Mouse (Mus musculus) midbrain, embryonic 13.5 days (tissue): ENCODE results near the gene Ogn. TPM values are rescaled to one million over a fixed set of nuclear protein-coding genes. Genes with fewer than 3 reads are reported as not detected.
"Not testable (repeated sequence)": the region's sequence is repeated elsewhere in the genome, so short reads cannot be mapped to it uniquely, and the experiment has no call there.

Experiments used
- ATAC-seq: fragments of 200-750 bp; cut with Nextera tagmentation; 2 replicates; pipeline ENCODE4 v1.8.0; 2017; ENCODE audit warnings: mild to moderate bottlenecking, moderate TSS enrichment, moderate library complexity
- H3K27ac ChIP-seq: fragments of 300-500 bp; sonication (generic); 2 replicates; pipeline ENCODE4 v1.5.1; 2015; ENCODE audit warnings: inconsistent platforms, mild to moderate bottlenecking, moderate library complexity
- H3K27me3 ChIP-seq: fragments of 300-500 bp; sonication (generic); 2 replicates; pipeline ENCODE4 v1.6.1; 2015; ENCODE audit warnings: mild to moderate bottlenecking, inconsistent platforms
- H3K36me3 ChIP-seq: fragments of 300-500 bp; sonication (generic); 2 replicates; pipeline ENCODE4 v1.6.1; 2015; ENCODE audit warnings: mild to moderate bottlenecking, inconsistent platforms
- H3K4me1 ChIP-seq: fragments of 300-500 bp; sonication (generic); replicated peaks from 2 replicates; pipeline ENCODE4 v1.6.1; 2015; ENCODE audit warnings: inconsistent platforms
- H3K4me2 ChIP-seq: fragments of 300-500 bp; sonication (generic); replicated peaks from 2 replicates; pipeline ENCODE4 v1.6.1; 2015; ENCODE audit warnings: moderate library complexity, mild to moderate bottlenecking, inconsistent platforms
- H3K4me3 ChIP-seq: fragments of 300-500 bp; sonication (generic); replicated peaks from 2 replicates; pipeline ENCODE4 v1.5.1; 2015; ENCODE audit warnings: mild to moderate bottlenecking, inconsistent platforms
- H3K9ac ChIP-seq: fragments of 300-500 bp; sonication (generic); replicated peaks from 2 replicates; pipeline ENCODE4 v1.6.1; 2015; ENCODE audit warnings: mild to moderate bottlenecking, inconsistent platforms
- H3K9me3 ChIP-seq: fragments of 300-500 bp; sonication (generic); 2 replicates; pipeline ENCODE4 v1.6.1; 2016; ENCODE audit warnings: mild to moderate bottlenecking, inconsistent platforms
- WGBS: fragments of 180-500 bp; shearing (Covaris S2); methylation state at CpG from one replicate; pipeline ENCODE4 v1.1.7; 2015; 5-methylcytosine and 5-hydroxymethylcytosine counted together
- polyA plus RNA-seq: library from polyadenylated mRNA; unstranded; fragments of >200 nt; fragmentation: Nextera tagmentation; extraction: Ambion mirVana; gene quantifications from 2 replicates; pipeline ENCODE4 v1.2.1, GENCODE M21; 2015

The Ogn gene
- 6.6 and 6.7 TPM in 2 replicates for polyA plus RNA-seq

GRCm38 (mm10) chr13:49607714-49608113 lies at the start of gene Ogn:
Gene Ogn (plus strand): TSS chr13:49608046.
- Histone ChIP-seq H3K27me3 (no peaks in the 10 kb centered on the region), H3K27ac (no peak within 1 kb of the TSS), H3K36me3 (no peaks in the 10 kb centered on the region), H3K4me1 (no peaks in the 10 kb centered on the region), H3K9me3 (no peaks in the 10 kb centered on the region), H3K4me2 (no peak within 1 kb of the TSS), H3K9ac (no peak within 1 kb of the TSS), H3K4me3 (no peak within 1 kb of the TSS)
- WGBS: 77% methylated on average over 4 of the region's 4 CpGs
- no peak for ATAC-seq

GRCm38 (mm10) chr13:49559185-49559584 lies 48.7 kb upstream of the Ogn start:
- no peak for ATAC-seq
- no peak overlapping the region for H3K4me3 ChIP-seq
- H3K27ac ChIP-seq: no peak overlapping the region
- H3K4me1 ChIP-seq: no peaks in the 10 kb centered on the region
- WGBS: 27% methylated on average over 2 of the region's 2 CpGs
- no peak overlapping the region for H3K9ac ChIP-seq
- H3K36me3 ChIP-seq: no peaks in the 10 kb centered on the region
- H3K4me2 ChIP-seq: no peak overlapping the region
- H3K27me3 ChIP-seq: no peaks in the 10 kb centered on the region
- H3K9me3 ChIP-seq: no peaks in the 10 kb centered on the region

GRCm38 (mm10) chr13:49560886-49561285 lies 47.0 kb upstream of the Ogn start:
- H3K4me3 ChIP-seq: no peak overlapping the region
- 72% methylated on average over 2 of the region's 2 CpGs for WGBS
- no peak overlapping the region for H3K4me2 ChIP-seq
- H3K27ac ChIP-seq: no peak overlapping the region
- no peak for ATAC-seq
- H3K9ac ChIP-seq: no peak overlapping the region
- H3K36me3 ChIP-seq: no peaks in the 10 kb centered on the region
- no peaks in the 10 kb centered on the region for H3K9me3 ChIP-seq
- H3K27me3 ChIP-seq: no peaks in the 10 kb centered on the region
- H3K4me1 ChIP-seq: no peaks in the 10 kb centered on the region

GRCm38 (mm10) chr13:49564347-49564746 lies 43.5 kb upstream of the Ogn start:
- no peak for ATAC-seq
- Histone ChIP-seq H3K4me2 (no peak overlapping the region), H3K4me1 (no peaks in the 10 kb centered on the region), H3K9me3 (no peaks in the 10 kb centered on the region), H3K4me3 (no peak overlapping the region), H3K27me3 (no peaks in the 10 kb centered on the region), H3K36me3 (no peaks in the 10 kb centered on the region), H3K9ac (no peak overlapping the region), H3K27ac (no peak overlapping the region)
- 82% methylated on average over 1 of the region's 1 CpGs for WGBS

GRCm38 (mm10) chr13:49570371-49570770 lies 37.5 kb upstream of the Ogn start:
- WGBS: 67% methylated on average over 3 of the region's 3 CpGs
- Histone ChIP-seq H3K4me3 (no peak overlapping the region), H3K27ac (no peak overlapping the region), H3K27me3 (no peaks in the 10 kb centered on the region), H3K9me3 (no peaks in the 10 kb centered on the region), H3K36me3 (no peaks in the 10 kb centered on the region), H3K9ac (no peak overlapping the region), H3K4me1 (no peaks in the 10 kb centered on the region), H3K4me2 (no peak overlapping the region)
- ATAC-seq: no peak

GRCm38 (mm10) chr13:49571418-49571817 lies 36.4 kb upstream of the Ogn start:
- no peak overlapping the region for H3K4me3 ChIP-seq
- no peaks in the 10 kb centered on the region for H3K36me3 ChIP-seq
- ATAC-seq: no peak
- H3K4me1 ChIP-seq: no peaks in the 10 kb centered on the region
- 87% methylated on average over 2 of the region's 2 CpGs for WGBS
- no peak overlapping the region for H3K9ac ChIP-seq
- no peaks in the 10 kb centered on the region for H3K27me3 ChIP-seq
- no peaks in the 10 kb centered on the region for H3K9me3 ChIP-seq
- H3K27ac ChIP-seq: no peak overlapping the region
- no peak overlapping the region for H3K4me2 ChIP-seq

GRCm38 (mm10) chr13:49581541-49582530 lies 26.0 kb upstream of the Ogn start, which contains the start of gene Omd:
Gene Omd (plus strand): TSS chr13:49582462.
- no peaks in the 10 kb centered on the region for H3K4me1 ChIP-seq
- WGBS: 84% methylated on average over 8 of the region's 8 CpGs
- no peak for ATAC-seq

GRCm38 (mm10) chr13:49583859-49584258 lies 24.0 kb upstream of the Ogn start:
- Histone ChIP-seq H3K27me3 (no peaks in the 10 kb centered on the region), H3K4me1 (no peaks in the 10 kb centered on the region), H3K4me2 (no peak overlapping the region), H3K4me3 (no peak overlapping the region), H3K9ac (no peak overlapping the region), H3K36me3 (no peaks in the 10 kb centered on the region), H3K9me3 (no peaks in the 10 kb centered on the region), H3K27ac (no peak overlapping the region)
- no peak for ATAC-seq

More at GRCm38 (mm10) chr13:49581541-49582530, 26.0 kb upstream of the Ogn start, which contains the start of gene Omd:
- H3K27ac ChIP-seq: no peak within 1 kb of the TSS
- no peaks in the 10 kb centered on the region for H3K36me3 ChIP-seq
- no peaks in the 10 kb centered on the region for H3K27me3 ChIP-seq
- H3K9me3 ChIP-seq: no peaks in the 10 kb centered on the region
- no peak within 1 kb of the TSS for H3K4me3 ChIP-seq
- no peak within 1 kb of the TSS for H3K9ac ChIP-seq
- H3K4me2 ChIP-seq: no peak within 1 kb of the TSS

GRCm38 (mm10) chr13:49584307-49585005 lies 23.4 kb upstream of the Ogn start:
- no peak overlapping the region for H3K4me2 ChIP-seq
- H3K4me1 ChIP-seq: no peaks in the 10 kb centered on the region
- WGBS: 79% methylated on average over 8 of the region's 8 CpGs
- no peak overlapping the region for H3K9ac ChIP-seq
- no peaks in the 10 kb centered on the region for H3K9me3 ChIP-seq
- no peak overlapping the region for H3K27ac ChIP-seq
- H3K4me3 ChIP-seq: no peak overlapping the region
- no peaks in the 10 kb centered on the region for H3K36me3 ChIP-seq
- no peak for ATAC-seq
- H3K27me3 ChIP-seq: no peaks in the 10 kb centered on the region

GRCm38 (mm10) chr13:49586062-49586461 lies 21.8 kb upstream of the Ogn start:
- H3K9ac ChIP-seq: no peak overlapping the region
- H3K4me3 ChIP-seq: no peak overlapping the region
- no peak for ATAC-seq
- no peaks in the 10 kb centered on the region for H3K4me1 ChIP-seq
- 97% methylated on average over 6 of the region's 6 CpGs for WGBS
- no peak overlapping the region for H3K4me2 ChIP-seq
- no peaks in the 10 kb centered on the region for H3K27me3 ChIP-seq
- H3K36me3 ChIP-seq: no peaks in the 10 kb centered on the region
- no peaks in the 10 kb centered on the region for H3K9me3 ChIP-seq
- no peak overlapping the region for H3K27ac ChIP-seq

GRCm38 (mm10) chr13:49602541-49602940 lies 5.3 kb upstream of the Ogn start:
- 21% methylated on average over 2 of the region's 2 CpGs for WGBS
- H3K36me3 ChIP-seq, H3K4me3 ChIP-seq, H3K27ac ChIP-seq, H3K9me3 ChIP-seq, ATAC-seq, H3K27me3 ChIP-seq, H3K4me1 ChIP-seq, H3K9ac ChIP-seq, H3K4me2 ChIP-seq: not testable (repeated sequence)

- H3K4me3 ChIP-seq: no peak overlapping the region
- H3K4me1 ChIP-seq: no peaks in the 10 kb centered on the region
- H3K9ac ChIP-seq: no peak overlapping the region
- no peak for ATAC-seq
- no peaks in the 10 kb centered on the region for H3K36me3 ChIP-seq
- H3K9me3 ChIP-seq: no peaks in the 10 kb centered on the region
- no peak overlapping the region for H3K27ac ChIP-seq
- no peak overlapping the region for H3K4me2 ChIP-seq
- H3K27me3 ChIP-seq: no peaks in the 10 kb centered on the region
Observed at GRCm38 (mm10) chr13:49603603-49604002, 4.2 kb upstream of the Ogn start.
